Mouse (Mus musculus): Measurements from ENCODE around the gene Vav2. TPM values are rescaled to one million over a fixed set of nuclear protein-coding genes. Genes with fewer than 3 reads are reported as not detected.

Gene Vav2
- total and polyA plus RNA-seq, 3 experiments = 11.3 to 12.5 (median 11.9) TPM

GRCm38 (mm10) chr2:27289019-27289418 lies 137.8 kb downstream of the Vav2 start:
- TF ChIP-seq CTCF (IDR thresholded peaks at IDR 0.05) (peak; percentile 96), POLR2A (IDR thresholded peaks at IDR 0.05; ENCODE audit: insufficient read depth, low read depth, low read length) (no peak), EP300 (IDR thresholded peaks at IDR 0.05; ENCODE audit: insufficient read depth, low read depth, low read length) (peak; percentile 76)
- Histone ChIP-seq H3K9ac (ENCODE audit: low read depth, low read length) (no peak overlapping the region), H3K79me2 (replicated peaks; ENCODE audit: control insufficient read depth, insufficient read depth, low read length) (no peaks in the 10 kb centered on the region), H3K4me1 (ENCODE audit: control insufficient read depth, insufficient read depth, low read length) (no peaks in the 10 kb centered on the region; the same call in 1 of the 2 replicates), H3K27ac (no peak overlapping the region), H3K27me3 (ENCODE audit: control insufficient read depth, insufficient read depth, low read length) (no peaks in the 10 kb centered on the region), H3K4me3 (no peak overlapping the region), H3K36me3 (ENCODE audit: control insufficient read depth, insufficient read depth, low read length) (no peaks in the 10 kb centered on the region)
- WGBS = 14% methylated on average over 3 of the region's 3 CpGs
- intact Hi-C loops (cut with DNase I) = loop anchor here (1.0 to 10.0 kb wide), 3 partner anchors 78 to 226 kb away; partner anchors contain the start of gene Wdr5
- peak; percentile 80 to 84 for DNase-seq

DNA sequence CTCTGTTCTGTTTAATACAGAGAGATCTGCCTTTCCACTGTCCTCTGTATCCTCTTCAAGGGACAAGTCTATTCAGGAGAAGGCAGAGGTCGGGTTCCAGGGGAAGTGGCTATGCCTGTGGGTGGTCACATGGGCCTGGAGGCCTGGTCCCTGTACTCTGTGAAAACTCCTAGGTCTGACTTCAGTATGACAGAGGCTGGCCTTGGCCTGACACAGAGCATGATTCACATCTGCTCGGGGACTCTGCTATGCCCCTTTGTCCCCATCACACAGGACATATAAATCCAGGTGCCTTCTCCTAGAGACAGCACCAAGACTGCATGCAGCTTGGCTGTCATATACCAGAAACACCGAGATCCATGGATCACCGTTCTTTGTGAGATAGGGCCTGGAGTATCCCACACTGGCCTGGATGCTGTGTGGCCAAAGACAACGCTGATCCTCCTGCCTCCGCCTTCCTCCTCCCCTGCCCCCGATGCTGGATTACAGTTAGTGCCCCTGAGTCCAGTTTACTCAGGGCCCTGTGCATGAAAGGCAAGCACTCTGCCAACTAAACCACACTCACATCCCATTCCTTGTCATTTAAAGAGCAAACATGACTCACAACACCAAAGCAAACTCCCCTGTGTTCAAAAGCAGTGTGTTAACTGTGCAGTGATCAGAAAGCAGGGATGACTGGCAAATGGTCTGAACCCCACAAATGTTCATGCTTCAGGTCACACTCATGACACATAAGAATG lies 139.7 kb downstream of the Vav2 start:
- no peak for DNase-seq
- 82% methylated on average over 7 of the region's 7 CpGs for WGBS
- TF ChIP-seq POLR2A (IDR thresholded peaks at IDR 0.05; ENCODE audit: insufficient read depth, low read depth, low read length) = no peak
- no peak for TF ChIP-seq EP300 (IDR thresholded peaks at IDR 0.05; ENCODE audit: insufficient read depth, low read depth, low read length)
- no peak for TF ChIP-seq CTCF (IDR thresholded peaks at IDR 0.05)
- intact Hi-C loops (cut with DNase I) = loop anchor here (5.0 to 10.0 kb wide), 2 partner anchors 80 to 228 kb away; partner anchors contain the start of gene Wdr5
- H3K79me2 ChIP-seq (replicated peaks; ENCODE audit: control insufficient read depth, insufficient read depth, low read length) = no peaks in the 10 kb centered on the region
- H3K36me3 ChIP-seq (ENCODE audit: control insufficient read depth, insufficient read depth, low read length) = no peaks in the 10 kb centered on the region
- no peak overlapping the region for H3K27ac ChIP-seq
- H3K9ac ChIP-seq (ENCODE audit: low read depth, low read length) = no peak overlapping the region
- H3K27me3 ChIP-seq (ENCODE audit: control insufficient read depth, insufficient read depth, low read length) = no peaks in the 10 kb centered on the region
- no peak overlapping the region for H3K4me3 ChIP-seq
- H3K4me1 ChIP-seq (ENCODE audit: control insufficient read depth, insufficient read depth, low read length) = no peaks in the 10 kb centered on the region; the same call in 1 of the 2 replicates

DNA sequence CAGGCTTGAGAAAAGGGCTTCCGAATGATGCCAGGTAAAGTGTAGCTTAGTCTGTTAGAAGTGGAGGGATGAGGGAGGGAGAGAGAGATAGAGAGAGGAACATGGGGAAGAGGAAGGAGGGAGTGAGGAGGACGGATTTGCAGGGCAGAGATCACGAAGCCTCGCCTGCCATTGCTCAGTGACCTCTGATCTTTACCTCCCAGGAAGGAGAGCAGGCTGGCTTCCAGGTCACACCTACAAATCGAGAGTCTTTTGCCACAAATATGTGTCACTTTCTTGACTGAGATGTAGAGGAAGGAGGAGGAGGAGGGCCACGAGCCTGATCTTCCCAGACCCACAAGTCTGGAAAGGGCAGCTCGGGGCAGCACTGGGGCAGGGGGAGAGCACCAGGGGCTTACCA lies 142.4 kb downstream of the Vav2 start:
- no peaks in the 10 kb centered on the region; the same call in 1 of the 2 replicates for H3K4me1 ChIP-seq (ENCODE audit: control insufficient read depth, insufficient read depth, low read length)
- DNase-seq = no peak
- WGBS = 64% methylated on average over 7 of the region's 7 CpGs
- TF ChIP-seq EP300 (IDR thresholded peaks at IDR 0.05; ENCODE audit: insufficient read depth, low read depth, low read length) (no peak), CTCF (IDR thresholded peaks at IDR 0.05) (no peak), POLR2A (IDR thresholded peaks at IDR 0.05; ENCODE audit: insufficient read depth, low read depth, low read length) (no peak)
- no peaks in the 10 kb centered on the region for H3K27me3 ChIP-seq (ENCODE audit: control insufficient read depth, insufficient read depth, low read length)
- H3K4me3 ChIP-seq = no peak overlapping the region
- H3K27ac ChIP-seq = no peak overlapping the region
- no peaks in the 10 kb centered on the region for H3K79me2 ChIP-seq (replicated peaks; ENCODE audit: control insufficient read depth, insufficient read depth, low read length)
- intact Hi-C loops (cut with DNase I) = loop anchor here (10.0 kb wide), 1 partner anchor 230 kb away; the partner anchor contains the start of gene Wdr5
- no peaks in the 10 kb centered on the region for H3K36me3 ChIP-seq (ENCODE audit: control insufficient read depth, insufficient read depth, low read length)
- H3K9ac ChIP-seq (ENCODE audit: low read depth, low read length) = no peak overlapping the region

DNA sequence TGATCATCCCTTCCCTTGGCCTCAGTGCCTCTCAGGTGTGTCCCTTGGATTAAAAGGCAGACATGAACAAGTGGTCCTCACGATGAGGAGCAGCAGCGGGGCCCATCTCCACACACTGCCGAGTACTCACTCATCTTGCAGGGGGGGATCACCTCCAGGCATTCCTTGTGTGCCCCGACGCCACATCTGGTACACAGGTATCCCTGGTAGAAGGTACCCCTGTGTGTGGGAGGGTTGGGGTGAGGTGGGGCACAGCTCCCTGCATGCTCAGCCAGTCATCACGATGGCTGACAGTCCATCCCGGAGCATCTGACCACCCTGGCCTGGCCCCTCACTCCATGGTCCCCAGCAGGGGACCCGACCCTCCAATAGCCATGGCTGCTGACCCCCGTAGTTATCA lies 145.1 kb downstream of the Vav2 start:
- WGBS = 95% methylated on average over 9 of the region's 9 CpGs

GRCm38 (mm10) chr2:27280920-27281611 lies 145.8 kb downstream of the Vav2 start:
- WGBS = 58% methylated on average over 13 of the region's 13 CpGs
- Histone ChIP-seq H3K27me3 (ENCODE audit: control insufficient read depth, insufficient read depth, low read length) (no peaks in the 10 kb centered on the region), H3K27ac (no peak overlapping the region), H3K9ac (ENCODE audit: low read depth, low read length) (no peak overlapping the region), H3K4me1 (ENCODE audit: control insufficient read depth, insufficient read depth, low read length) (no peaks in the 10 kb centered on the region; the same call in 1 of the 2 replicates), H3K79me2 (replicated peaks; ENCODE audit: control insufficient read depth, insufficient read depth, low read length) (no peaks in the 10 kb centered on the region), H3K36me3 (ENCODE audit: control insufficient read depth, insufficient read depth, low read length) (no peaks in the 10 kb centered on the region), H3K4me3 (no peak overlapping the region)
- intact Hi-C loops (cut with DNase I) = loop anchor here (2.0 to 10.0 kb wide), 2 partner anchors 148 to 234 kb away; partner anchors contain the start of gene Wdr5
- no peak for TF ChIP-seq POLR2A (IDR thresholded peaks at IDR 0.05; ENCODE audit: insufficient read depth, low read depth, low read length)
- TF ChIP-seq CTCF (IDR thresholded peaks at IDR 0.05) = peak; percentile 95
- peak; percentile 62; the same call in 1 of the 2 replicates for TF ChIP-seq EP300 (IDR thresholded peaks at IDR 0.05; ENCODE audit: insufficient read depth, low read depth, low read length)
- DNase-seq = peak; percentile 67 to 76

More for the DNA sequence above, 145.1 kb downstream of the Vav2 start:
- no peaks in the 10 kb centered on the region for H3K36me3 ChIP-seq (ENCODE audit: control insufficient read depth, insufficient read depth, low read length)
- no peaks in the 10 kb centered on the region; the same call in 1 of the 2 replicates for H3K4me1 ChIP-seq (ENCODE audit: control insufficient read depth, insufficient read depth, low read length)
- no peak overlapping the region for H3K4me3 ChIP-seq
- no peaks in the 10 kb centered on the region for H3K79me2 ChIP-seq (replicated peaks; ENCODE audit: control insufficient read depth, insufficient read depth, low read length)
- DNase-seq = no peak
- intact Hi-C loops (cut with DNase I) = loop anchor here (2.0 to 10.0 kb wide), 2 partner anchors 147 to 233 kb away; partner anchors contain the start of gene Wdr5
- H3K27me3 ChIP-seq (ENCODE audit: control insufficient read depth, insufficient read depth, low read length) = no peaks in the 10 kb centered on the region
- no peak overlapping the region for H3K9ac ChIP-seq (ENCODE audit: low read depth, low read length)
- TF ChIP-seq POLR2A (IDR thresholded peaks at IDR 0.05; ENCODE audit: insufficient read depth, low read depth, low read length) (no peak), EP300 (IDR thresholded peaks at IDR 0.05; ENCODE audit: insufficient read depth, low read depth, low read length) (no peak), CTCF (IDR thresholded peaks at IDR 0.05) (no peak)
- H3K27ac ChIP-seq = no peak overlapping the region
